Mouse (Mus musculus): ENCODE measurements around the gene Gal3st3.
A peak's percentile ranks its signal among the peaks of the same experiment; 100 is the strongest.

Gene Gal3st3

GRCm38 (mm10) chr19:5297903-5298800 is at the start of gene Gal3st3:
Gene Gal3st3, plus strand, starts transcription at chr19:5298331.
- no peak for DNase-seq (ENCODE audit: low spot score)

GRCm38 (mm10) chr19:5257140-5257539 is 41.0 kb upstream of the Gal3st3 start:
- no peak for DNase-seq (ENCODE audit: low spot score)

- no peak for DNase-seq (ENCODE audit: low spot score)
Measured at GRCm38 (mm10) chr19:5267015-5267414, 31.1 kb upstream of the Gal3st3 start.

GRCm38 (mm10) chr19:5268017-5268416 is 30.1 kb upstream of the Gal3st3 start:
- no peak for DNase-seq (ENCODE audit: low spot score)

GRCm38 (mm10) chr19:5268875-5269274 is 29.3 kb upstream of the Gal3st3 start:
- no peak for DNase-seq (ENCODE audit: low spot score)

- DNase-seq (ENCODE audit: low spot score), result no peak
Measured at GRCm38 (mm10) chr19:5269392-5269791, 28.7 kb upstream of the Gal3st3 start.

- DNase-seq (ENCODE audit: low spot score), result no peak
Measured at GRCm38 (mm10) chr19:5271430-5271829, 26.7 kb upstream of the Gal3st3 start.

- DNase-seq (ENCODE audit: low spot score), result no peak
Measured at GRCm38 (mm10) chr19:5272326-5272795, 25.8 kb upstream of the Gal3st3 start.

- DNase-seq (ENCODE audit: low spot score), result peak; percentile 79
Measured at GRCm38 (mm10) chr19:5272801-5273733, 25.1 kb upstream of the Gal3st3 start, which contains the start of gene Pacs1. Gene Pacs1, minus strand, starts transcription at chr19:5273119.

- DNase-seq (ENCODE audit: low spot score), result no peak
Measured at GRCm38 (mm10) chr19:5273916-5274315, 24.2 kb upstream of the Gal3st3 start.

- no peak for DNase-seq (ENCODE audit: low spot score)
Measured at GRCm38 (mm10) chr19:5274641-5275040, 23.5 kb upstream of the Gal3st3 start.

- DNase-seq (ENCODE audit: low spot score), result no peak
Measured at GRCm38 (mm10) chr19:5275736-5276135, 22.4 kb upstream of the Gal3st3 start.

- DNase-seq (ENCODE audit: low spot score), result no peak
Measured at GRCm38 (mm10) chr19:5276531-5276930, 21.6 kb upstream of the Gal3st3 start.

GRCm38 (mm10) chr19:5277140-5277539 is 21.0 kb upstream of the Gal3st3 start:
- no peak for DNase-seq (ENCODE audit: low spot score)

GRCm38 (mm10) chr19:5278381-5278780 is 19.8 kb upstream of the Gal3st3 start:
- DNase-seq (ENCODE audit: low spot score), result no peak

- peak; percentile 97 for DNase-seq (ENCODE audit: low spot score)
Measured at GRCm38 (mm10) chr19:5294972-5295735, 3.0 kb upstream of the Gal3st3 start, which contains the start of gene Sf3b2. Gene Sf3b2, minus strand, starts transcription at chr19:5295455.

- DNase-seq (ENCODE audit: low spot score), result no peak
Measured at GRCm38 (mm10) chr19:5295736-5296075, 2.4 kb upstream of the Gal3st3 start.

GRCm38 (mm10) chr19:5296630-5297029 is 1.5 kb upstream of the Gal3st3 start:
- DNase-seq (ENCODE audit: low spot score), result no peak

GRCm38 (mm10) chr19:5300588-5300987 is 2.5 kb downstream of the Gal3st3 start:
- no peak for DNase-seq (ENCODE audit: low spot score)

- DNase-seq (ENCODE audit: low spot score), result no peak
Measured at GRCm38 (mm10) chr19:5302455-5302854, 4.3 kb downstream of the Gal3st3 start.

- no peak for DNase-seq (ENCODE audit: low spot score)
Measured at GRCm38 (mm10) chr19:5306279-5306678, 8.1 kb downstream of the Gal3st3 start.

All from left cerebral cortex, adult 11 months (tissue).